Mouse (Mus musculus) ES-E14 (cell line): ENCODE results near the gene Ildr2. TPM values are rescaled to one million over a fixed set of nuclear protein-coding genes. Genes with fewer than 3 reads are reported as not detected.

ENCODE experiments used
- DNase-seq: peaks from one replicate; pipeline ENCODE4 v3.0.0-alpha.2; 2013; ENCODE audit warnings: low read depth, low spot score
- H3K27ac ChIP-seq: 2 replicates; pipeline ENCODE4 v1.5.1; 2012; ENCODE audit warnings: low read depth, mild to moderate bottlenecking, low read length, moderate library complexity, mixed read lengths; ENCODE audit not compliant: poor library complexity, insufficient read depth, severe bottlenecking
- H3K36me3 ChIP-seq: 2 replicates; pipeline ENCODE4 v1.6.1; 2012; ENCODE audit warnings: mild to moderate bottlenecking, low read length, moderate library complexity, mixed read lengths; ENCODE audit not compliant: control insufficient read depth, poor library complexity, insufficient read depth, severe bottlenecking
- H3K4me1 ChIP-seq, 2 experiments: fragments of 150-350 bp in 1 of 2; sonication (generic) in 1 of 2; 2 replicates each; pipeline ENCODE4 v1.6.1; 2012; ENCODE audit warnings: low read length in 2 of 2, mild to moderate bottlenecking in 1 of 2, mixed read lengths in 1 of 2; ENCODE audit not compliant: control insufficient read depth in 2 of 2, insufficient read depth in 2 of 2, poor library complexity in 1 of 2
- H3K4me3 ChIP-seq, 2 experiments: fragments of 150-350 bp in 1 of 2; sonication (generic) in 1 of 2; 2 replicates each; pipeline ENCODE4 v1.5.1; 2012; ENCODE audit warnings: low read length in 2 of 2, low read depth in 1 of 2, mild to moderate bottlenecking in 1 of 2, mixed read lengths in 1 of 2; ENCODE audit not compliant: insufficient read depth in 1 of 2, poor library complexity in 1 of 2, severe bottlenecking in 1 of 2
- H3K9ac ChIP-seq: 2 replicates; pipeline ENCODE4 v1.6.1; 2012; ENCODE audit warnings: low read depth, mild to moderate bottlenecking, low read length, mixed read lengths; ENCODE audit not compliant: poor library complexity, insufficient read depth, severe bottlenecking
- H3K9me3 ChIP-seq: fragments of 150-350 bp; sonication (generic); 2 replicates; pipeline ENCODE4 v1.6.1; 2012; ENCODE audit warnings: low read depth, mild to moderate bottlenecking, low read length; ENCODE audit not compliant: control insufficient read depth, insufficient read depth
- CHD2 ChIP-seq: IDR thresholded peaks from 2 replicates; pipeline ENCODE4 v1.6.1; 2014; ENCODE audit warnings: mild to moderate bottlenecking, low read depth, low read length, inconsistent platforms
- HCFC1 ChIP-seq: IDR thresholded peaks from 2 replicates; pipeline ENCODE4 v1.6.1; 2012; ENCODE audit warnings: low read length, inconsistent platforms, borderline replicate concordance; ENCODE audit not compliant: insufficient read depth
- MAFK ChIP-seq: IDR thresholded peaks from 2 replicates; pipeline ENCODE4 v1.6.1; 2014; ENCODE audit warnings: mild to moderate bottlenecking, low read depth, low read length, inconsistent platforms; ENCODE audit not compliant: insufficient read depth
- ZC3H11A ChIP-seq: IDR thresholded peaks from 2 replicates; pipeline ENCODE4 v1.6.1; 2012; ENCODE audit warnings: low read depth, mild to moderate bottlenecking, inconsistent platforms, low read length, borderline replicate concordance
- ZNF384 ChIP-seq: IDR thresholded peaks from 2 replicates; pipeline ENCODE4 v1.6.1; 2012; ENCODE audit warnings: low read depth, low read length, inconsistent platforms
- in situ Hi-C, 2 experiments: fragments of 600-800 bp; cut with MboI; formaldehyde crosslinking; loops; one replicate each; pipeline ENCODE4 v1.15.1; 2025; ENCODE audit warnings: low sequenced_read_pairs in 2 of 2, inconsistent platforms in 1 of 2; ENCODE audit not compliant: unreplicated experiment in 2 of 2
- total RNA-seq: library from RNA; depleted of rRNA; stranded (reverse); fragments of 300-350 nt; gene quantifications from 2 replicates; pipeline ENCODE4 v1.2.3, GENCODE M21; 2012

Gene Ildr2
- total RNA-seq, 1 experiment, result 2.9 TPM

GRCm38 (mm10) chr1:166299821-166300220 lies 45.9 kb downstream of the Ildr2 start:
- no peak overlapping the region for H3K27ac ChIP-seq
- H3K4me1 ChIP-seq, result peaks cover 0 to 3% of the 10 kb centered on the region in 2 experiments; a peak in 2 of 4 replicates
- TF ChIP-seq MAFK, result no peak
- TF ChIP-seq ZC3H11A, result no peak
- TF ChIP-seq ZNF384, result no peak
- H3K9ac ChIP-seq, result no peak overlapping the region
- DNase-seq, result no peak
- H3K9me3 ChIP-seq, result no peaks in the 10 kb centered on the region
- H3K36me3 ChIP-seq, result no peaks in the 10 kb centered on the region
- in situ Hi-C loops, result loop anchor here in 1 of 2 experiments (25.0 kb wide), 1 partner anchor 513 kb away; the partner anchor contains the start of gene Cd247
- H3K4me3 ChIP-seq, result no peak overlapping the region

DNA sequence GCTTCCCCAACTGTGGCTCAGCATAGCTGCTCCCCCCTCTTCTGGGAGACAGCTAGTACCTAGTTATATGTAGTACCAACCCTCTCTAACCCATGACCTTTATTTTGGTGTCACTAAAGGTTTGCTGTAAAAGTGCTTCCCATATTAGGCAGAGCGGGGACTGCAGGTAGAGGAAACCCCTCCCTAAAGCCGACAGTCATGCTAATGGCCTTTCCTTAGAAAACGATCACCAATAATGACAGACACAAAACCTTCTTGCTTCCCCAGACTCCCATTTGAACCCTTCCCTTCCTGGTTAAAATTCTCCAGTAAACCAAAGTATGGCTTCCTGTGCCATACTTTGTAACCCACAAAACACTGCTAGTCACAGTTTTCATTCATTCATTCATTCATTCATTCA lies 46.6 kb downstream of the Ildr2 start:
- H3K4me3 ChIP-seq, result no peak overlapping the region
- H3K4me1 ChIP-seq, result peaks cover 0 to 3% of the 10 kb centered on the region in 2 experiments; a peak in 2 of 4 replicates
- no peak for TF ChIP-seq ZNF384
- TF ChIP-seq ZC3H11A, result no peak
- no peak for TF ChIP-seq HCFC1
- TF ChIP-seq MAFK, result no peak
- no peak for TF ChIP-seq CHD2
- no peak for DNase-seq
- H3K9ac ChIP-seq, result no peak overlapping the region
- H3K27ac ChIP-seq, result no peak overlapping the region
- no peaks in the 10 kb centered on the region for H3K9me3 ChIP-seq
- in situ Hi-C loops, result loop anchor here in 1 of 2 experiments (25.0 kb wide), 1 partner anchor 513 kb away; the partner anchor contains the start of gene Cd247
- no peaks in the 10 kb centered on the region for H3K36me3 ChIP-seq

DNA sequence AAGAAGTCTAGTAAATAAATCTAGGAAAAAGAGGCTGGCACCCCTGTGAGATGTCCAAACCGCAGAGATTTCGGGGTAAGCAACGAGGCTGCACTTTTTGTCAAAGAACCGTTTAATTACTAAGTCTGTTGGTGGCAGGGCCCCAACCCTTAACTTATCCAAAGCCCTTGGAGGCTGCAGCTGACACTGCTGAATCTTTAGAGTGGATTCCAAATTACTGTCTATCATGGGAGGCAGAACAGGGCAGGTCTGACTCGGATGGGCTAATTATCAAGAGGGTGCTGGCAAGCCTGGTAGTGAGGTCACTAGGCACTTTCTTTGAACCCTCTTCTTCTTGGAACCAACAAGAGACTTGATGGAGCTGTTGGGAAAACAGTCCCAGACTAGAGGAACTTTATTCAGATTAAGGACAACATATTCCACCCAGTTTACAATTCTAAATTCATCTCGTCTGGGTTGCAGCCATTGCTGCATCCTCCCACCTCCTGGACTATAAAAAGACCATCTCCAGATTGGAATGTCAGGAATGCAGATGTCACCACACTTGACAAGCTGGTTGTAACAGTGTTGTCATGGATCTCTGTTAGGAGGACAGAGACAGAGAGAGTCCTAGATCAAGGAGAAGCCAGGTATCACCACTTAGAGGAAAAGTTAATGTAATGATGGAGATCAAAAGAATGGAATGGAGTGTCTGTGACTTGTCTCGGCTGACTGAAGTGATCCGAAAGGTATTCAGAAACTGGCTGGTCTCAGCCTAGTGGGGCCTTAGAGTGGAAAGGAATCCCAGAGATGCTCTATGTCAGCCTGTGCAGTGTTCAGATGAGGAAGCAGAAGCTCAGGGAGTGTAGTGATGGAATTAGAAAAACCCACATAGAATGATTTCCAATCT lies 50.7 kb downstream of the Ildr2 start:
- no peaks in the 10 kb centered on the region for H3K36me3 ChIP-seq
- H3K4me3 ChIP-seq, result no peak overlapping the region
- no peaks in the 10 kb centered on the region for H3K9me3 ChIP-seq
- TF ChIP-seq MAFK (no peak), HCFC1 (no peak), CHD2 (no peak), ZC3H11A (no peak), ZNF384 (no peak)
- no peak overlapping the region for H3K9ac ChIP-seq
- no peak for DNase-seq
- in situ Hi-C loops, result loop anchor here in 1 of 2 experiments (25.0 kb wide), 1 partner anchor 517 kb away; the partner anchor contains the start of gene Cd247
- H3K4me1 ChIP-seq, result peaks cover 0 to 2% of the 10 kb centered on the region in 2 experiments; a peak in 1 of 4 replicates
- no peak overlapping the region for H3K27ac ChIP-seq

DNA sequence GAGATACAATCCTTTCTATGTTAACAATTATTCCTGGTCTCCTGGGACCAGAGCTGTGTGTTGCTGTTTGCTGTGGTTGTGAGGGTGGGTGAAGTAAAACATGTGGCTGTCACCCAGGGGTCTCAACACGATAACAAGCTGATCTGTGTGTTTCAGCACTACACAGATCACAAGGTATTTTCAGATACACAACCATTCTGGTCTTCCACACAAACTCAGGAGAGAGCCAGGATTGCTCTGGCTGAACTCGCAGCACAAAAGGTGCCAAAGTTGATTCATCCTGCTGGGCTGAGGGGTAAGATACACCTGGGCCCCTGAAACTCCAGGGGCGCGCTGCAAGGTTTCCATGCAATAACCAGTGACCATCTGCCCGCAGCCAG lies 54.5 kb downstream of the Ildr2 start:
- no peak for DNase-seq

More for the DNA sequence above, 54.5 kb downstream of the Ildr2 start:
- Histone ChIP-seq H3K4me3 (peak overlapping the region; percentile 60 to 71), H3K9me3 (no peaks in the 10 kb centered on the region), H3K4me1 (no peaks in the 10 kb centered on the region), H3K36me3 (no peaks in the 10 kb centered on the region), H3K9ac (peak overlapping the region; percentile 57; the same call in 1 of the 2 replicates), H3K27ac (no peak overlapping the region)
- in situ Hi-C loops, result loop anchor here in 1 of 2 experiments (25.0 kb wide), 1 partner anchor 521 kb away; the partner anchor contains the start of gene Cd247
- TF ChIP-seq ZNF384 (no peak), MAFK (no peak), CHD2 (no peak), HCFC1 (no peak), ZC3H11A (no peak)
